Mouse (Mus musculus): ENCODE results near the gene Vmn1r40. TPM values are rescaled to one million over a fixed set of nuclear protein-coding genes. Genes with fewer than 3 reads are reported as not detected.

Vmn1r40 gene
- total RNA-seq (2023), result not detected

DNA sequence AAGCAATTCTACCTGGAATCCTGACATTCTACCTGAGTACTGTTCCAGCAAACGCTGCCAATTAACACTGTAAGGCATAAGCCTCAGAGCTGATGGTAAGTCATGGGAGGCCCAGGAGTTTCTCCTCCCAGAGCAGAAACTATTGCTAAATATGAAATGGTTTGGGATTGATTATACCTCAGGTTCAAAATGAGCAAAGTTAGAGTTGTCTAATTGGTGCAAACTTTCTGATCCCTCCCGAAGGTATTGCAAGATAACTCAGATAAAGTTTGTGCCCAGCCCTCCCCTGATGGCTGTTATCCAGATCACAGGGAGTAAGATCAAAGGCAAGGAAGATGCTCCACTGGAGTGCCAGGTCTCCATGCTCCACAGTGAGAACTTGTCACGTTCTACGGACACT, at the start of gene Vmn1r40:
TSS of gene Vmn1r40 (plus strand) at position 301 of the 400 bp plus-strand sequence.

DNA sequence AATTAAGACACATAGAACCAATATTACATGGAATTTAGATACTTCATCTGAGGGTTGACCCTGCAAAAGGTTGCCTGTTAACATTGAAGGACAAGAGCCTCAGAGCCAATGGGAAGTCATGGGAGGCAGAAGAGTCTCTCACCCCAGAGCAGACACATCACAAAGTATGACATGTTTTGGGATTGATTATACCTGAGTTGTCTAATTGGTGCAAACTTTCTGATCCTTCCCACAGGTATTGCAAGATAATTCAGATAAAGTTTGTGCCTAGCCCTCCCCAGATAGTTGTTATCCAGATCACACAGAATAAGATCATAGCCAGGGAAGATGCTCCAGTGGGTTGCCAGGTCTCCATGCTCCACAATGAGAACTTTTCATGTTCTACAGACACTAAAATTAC, 33.1 kb downstream of the Vmn1r40 start, which contains the start of gene Vmn1r41:
TSS of gene Vmn1r41 (plus strand) at position 301 of the 400 bp plus-strand sequence.

Other genes with a start within 250 kb of the Vmn1r40 start
- gene Chchd6, start 111.9 kb upstream of the Vmn1r40 start, total RNA-seq (2023), result 1 to 10 TPM; 2.0 to 2.9 TPM
- gene Txnrd3, start 63.6 kb upstream of the Vmn1r40 start, total RNA-seq (2023), result 1 to 10 TPM; 3.5 to 4.5 TPM
- gene Vmn1r41, start 33.2 kb downstream of the Vmn1r40 start, total RNA-seq (2023), result not detected
- gene Vmn1r42, start 168.9 kb downstream of the Vmn1r40 start, total RNA-seq (2023), result not detected
- gene Vmn1r43, start 168.9 kb downstream of the Vmn1r40 start, total RNA-seq (2023), result not detected
- gene Vmn1r44, start 176.1 kb downstream of the Vmn1r40 start, total RNA-seq (2023), result not detected
- not detected for gene Vmn1r45, start 233.1 kb downstream of the Vmn1r40 start, total RNA-seq (2023)